10 mouse cellular contexts compared by ENCODE assay signal in genomic region chr9:43000070-43000469, GRCm38 (mm10). TPM values are rescaled to one million over a fixed set of nuclear protein-coding genes. Genes with fewer than 3 reads are reported as not detected.
DNase-seq lines count a peak whose midpoint lies in the region; ATAC-seq and TF ChIP-seq lines count a peak whose summit lies in the region.
"Had no signal": no experiment of that assay in that cellular context is flagged by ENCODE, and none has a peak within 500 bp of the region (broad histone marks: within the 10 kb centered on the region; RNA-seq: fewer than 3 reads in every experiment).

No protein-coding gene starts in this region.

- no peak for TF ChIP-seq POLR2A in kidney, adult 2 months (IDR thresholded peaks at IDR 0.05; ENCODE audit: low read depth, low read length)

- ATAC-seq in kidney, embryonic 15.5 days (replicated peaks; ENCODE audit: low FRiP score), result no peak
- ATAC-seq in lung, postnatal 0 days, result peak; percentile 64; the same call in 1 of the 2 replicates
- no peak for ATAC-seq in megakaryocyte-erythroid progenitor cell, adult 5-6 weeks (replicated peaks; ENCODE audit: low FRiP score, low TSS enrichment, poor library complexity, severe bottlenecking)

- TF ChIP-seq CTCF in kidney, adult 2 months (conservative IDR thresholded peaks at IDR 0.05; ENCODE audit: insufficient read depth, insufficient read length, low read depth, low read length), result no peak
- peak; percentile 71 for TF ChIP-seq CTCF in lung, postnatal 0 days (IDR thresholded peaks at IDR 0.05)

- no peak overlapping the region for H3K4me2 ChIP-seq in kidney, embryonic 15.5 days
- no peak overlapping the region for H3K4me2 ChIP-seq in lung, postnatal 0 days (replicated peaks; ENCODE audit: low read depth, low read length)
- H3K4me2 ChIP-seq: embryonic facial prominence, embryonic 12.5 days; limb, embryonic 12.5 days had no signal

- H3K27me3 ChIP-seq in kidney, adult 2 months (replicated peaks; ENCODE audit: control insufficient read depth, insufficient read depth, low read length), result no peaks in the 10 kb centered on the region
- H3K27me3 ChIP-seq in kidney, embryonic 15.5 days, result no peaks in the 10 kb centered on the region
- no peaks in the 10 kb centered on the region for H3K27me3 ChIP-seq in lung, postnatal 0 days (replicated peaks; ENCODE audit: insufficient read depth, low read length)
- H3K27me3 ChIP-seq: embryonic facial prominence, embryonic 12.5 days; limb, embryonic 12.5 days had no signal

- H3K36me3 ChIP-seq in kidney, adult 2 months (ENCODE audit: control insufficient read depth, insufficient read depth, low read length), result peaks cover 18% of the 10 kb centered on the region
- peaks cover 91% of the 10 kb centered on the region for H3K36me3 ChIP-seq in kidney, embryonic 15.5 days
- peaks cover 35% of the 10 kb centered on the region; the same call in 1 of the 2 replicates for H3K36me3 ChIP-seq in lung, postnatal 0 days (ENCODE audit: insufficient read depth, low read length)

- H3K27ac ChIP-seq in kidney, adult 2 months (ENCODE audit: insufficient read depth, low read depth, low read length), result no peak overlapping the region
- no peak overlapping the region for H3K27ac ChIP-seq in kidney, embryonic 15.5 days
- no peak overlapping the region for H3K27ac ChIP-seq in lung, postnatal 0 days (ENCODE audit: low read length)
- H3K27ac ChIP-seq: embryonic facial prominence, embryonic 12.5 days; limb, embryonic 12.5 days had no signal

- H3K4me3 ChIP-seq in kidney, adult 2 months (ENCODE audit: insufficient read depth, low read depth, low read length), result no peak overlapping the region
- H3K4me3 ChIP-seq in kidney, embryonic 15.5 days (replicated peaks), result no peak overlapping the region
- no peak overlapping the region for H3K4me3 ChIP-seq in lung, postnatal 0 days (ENCODE audit: low read depth, low read length)
- H3K4me3 ChIP-seq: embryonic facial prominence, embryonic 12.5 days; limb, embryonic 12.5 days had no signal

- no peak for TF ChIP-seq EP300 in lung, postnatal 0 days (IDR thresholded peaks at IDR 0.05)

- DNase-seq in kidney, adult 2 months, result peak; percentile 82
- peak; percentile 91 for DNase-seq in 3T3-L1 (ENCODE audit: low read depth, low spot score)
- peak; percentile 61 for DNase-seq in CD4-positive helper T cell, adult 2 months (ENCODE audit: low read depth, low spot score)
- DNase-seq in cerebellum, postnatal 14 days, result peak; percentile 72 to 78
- DNase-seq in lung, postnatal 0 days (ENCODE audit: low spot score), result peak; percentile 89
- DNase-seq in adrenal gland, adult 8-10 months, result no peak

- no peak overlapping the region for H3K9ac ChIP-seq in kidney, embryonic 15.5 days
- H3K9ac ChIP-seq in lung, postnatal 0 days (replicated peaks; ENCODE audit: low read depth), result no peak overlapping the region
- H3K9ac ChIP-seq: embryonic facial prominence, embryonic 12.5 days; limb, embryonic 12.5 days had no signal

- no peaks in the 10 kb centered on the region for H3K9me3 ChIP-seq in kidney, embryonic 15.5 days (replicated peaks)
- H3K9me3 ChIP-seq in lung, postnatal 0 days (ENCODE audit: low read length), result no peaks in the 10 kb centered on the region
- H3K9me3 ChIP-seq: embryonic facial prominence, embryonic 12.5 days; limb, embryonic 12.5 days had no signal

- WGBS in kidney, adult 2 months, result 88% methylated on average over 1 of the region's 1 CpGs
- WGBS in kidney, embryonic 15.5 days, result 87% methylated on average over 1 of the region's 1 CpGs
- 82% methylated on average over 1 of the region's 1 CpGs for WGBS in lung, postnatal 0 days

- H3K4me1 ChIP-seq in kidney, adult 2 months (ENCODE audit: control insufficient read depth, insufficient read depth, low read length), result peaks cover 8% of the 10 kb centered on the region
- no peaks in the 10 kb centered on the region for H3K4me1 ChIP-seq in kidney, embryonic 15.5 days
- H3K4me1 ChIP-seq in lung, postnatal 0 days (ENCODE audit: insufficient read depth, low read depth, low read length), result no peaks in the 10 kb centered on the region
- H3K4me1 ChIP-seq: embryonic facial prominence, embryonic 12.5 days; limb, embryonic 12.5 days had no signal

RNA-seq across cellular contexts. Expression of gene Grik4, which starts 55.8 kb away (rescaled TPM):
- 0.05 and 0.11 TPM in 2 replicates for polyA plus RNA-seq in kidney, adult 2 months (2012; rRNA removed)
- 3.5 and 4.0 TPM in 2 replicates for polyA plus RNA-seq in kidney, embryonic 15.5 days (2015; fragmentation: Nextera tagmentation; extraction: Ambion mirVana)
- 0.47 and 0.67 TPM in 2 replicates for polyA plus RNA-seq in lung, postnatal 0 days (2015; fragmentation: Nextera tagmentation; extraction: Ambion mirVana)
- 1 to 10 TPM; 2.1 to 3.1 (median 2.4) TPM for total RNA-seq in adrenal gland, adult 8-10 months (2022)
- total RNA-seq in megakaryocyte-erythroid progenitor cell, adult 5-6 weeks (2014; fragmentation: Nextera tagmentation), result not detected in 2 replicates
- not detected in 2 replicates for total RNA-seq in megakaryocyte-erythroid progenitor cell, adult 5-6 weeks (2017)
